Mouse (Mus musculus) lung, embryonic 14.5 days (tissue): Measurements from ENCODE around the gene Stkld1. TPM values are rescaled to one million over a fixed set of nuclear protein-coding genes. Genes with fewer than 3 reads are reported as not detected.

Experiments
- ATAC-seq: fragments of 200-750 bp; cut with Nextera tagmentation; 2 replicates; pipeline ENCODE4 v1.8.0; 2017; ENCODE audit warnings: mild to moderate bottlenecking, moderate TSS enrichment, moderate library complexity; ENCODE audit not compliant: insufficient read depth
- DNase-seq: peaks from one replicate; pipeline ENCODE4 v3.0.0-alpha.2; 2015
- H3K27ac ChIP-seq: fragments of 300-500 bp; sonication (generic); 2 replicates; pipeline ENCODE4 v1.5.1; 2014; ENCODE audit warnings: low read depth, mild to moderate bottlenecking, moderate library complexity
- H3K27me3 ChIP-seq: fragments of 300-500 bp; sonication (generic); 2 replicates; pipeline ENCODE4 v1.6.1; 2014; ENCODE audit warnings: low read length, control low read depth; ENCODE audit not compliant: insufficient read depth
- H3K36me3 ChIP-seq: fragments of 300-500 bp; sonication (generic); 2 replicates; pipeline ENCODE4 v1.6.1; 2014; ENCODE audit warnings: control low read depth; ENCODE audit not compliant: insufficient read depth
- H3K4me1 ChIP-seq: fragments of 300-500 bp; sonication (generic); 2 replicates; pipeline ENCODE4 v1.6.1; 2014; ENCODE audit warnings: antibody characterized with exemption, control low read depth; ENCODE audit not compliant: insufficient read depth
- H3K4me2 ChIP-seq: fragments of 300-500 bp; sonication (generic); 2 replicates; pipeline ENCODE4 v1.6.1; 2014; ENCODE audit warnings: mild to moderate bottlenecking
- H3K4me3 ChIP-seq: fragments of 300-500 bp; sonication (generic); 2 replicates; pipeline ENCODE4 v1.5.1; 2014; ENCODE audit warnings: low read depth, low read length
- H3K9ac ChIP-seq: fragments of 300-500 bp; sonication (generic); 2 replicates; pipeline ENCODE4 v1.6.1; 2014
- H3K9me3 ChIP-seq: fragments of 300-500 bp; sonication (generic); 2 replicates; pipeline ENCODE4 v1.6.1; 2016; ENCODE audit warnings: low read depth, low read length, control low read depth
- CTCF ChIP-seq: IDR thresholded peaks from 2 replicates; pipeline ENCODE4 v1.5.1; 2016; ENCODE audit warnings: antibody characterized with exemption, low read depth
- WGBS: fragments of 180-500 bp; shearing (Covaris S2); extraction: QIAGEN DNeasy Blood & Tissue Kit; methylation state at CpG from one replicate; pipeline ENCODE4 v1.1.7; 2014; 5-methylcytosine and 5-hydroxymethylcytosine counted together
- polyA plus RNA-seq: library from polyadenylated mRNA; unstranded; fragments of >200 nt; fragmentation: Nextera tagmentation; extraction: Ambion mirVana; gene quantifications from 2 replicates; pipeline ENCODE4 v1.2.1, GENCODE M21; 2014

Gene Stkld1
- polyA plus RNA-seq, 1 experiment from 2014 or later = not detected

DNA sequence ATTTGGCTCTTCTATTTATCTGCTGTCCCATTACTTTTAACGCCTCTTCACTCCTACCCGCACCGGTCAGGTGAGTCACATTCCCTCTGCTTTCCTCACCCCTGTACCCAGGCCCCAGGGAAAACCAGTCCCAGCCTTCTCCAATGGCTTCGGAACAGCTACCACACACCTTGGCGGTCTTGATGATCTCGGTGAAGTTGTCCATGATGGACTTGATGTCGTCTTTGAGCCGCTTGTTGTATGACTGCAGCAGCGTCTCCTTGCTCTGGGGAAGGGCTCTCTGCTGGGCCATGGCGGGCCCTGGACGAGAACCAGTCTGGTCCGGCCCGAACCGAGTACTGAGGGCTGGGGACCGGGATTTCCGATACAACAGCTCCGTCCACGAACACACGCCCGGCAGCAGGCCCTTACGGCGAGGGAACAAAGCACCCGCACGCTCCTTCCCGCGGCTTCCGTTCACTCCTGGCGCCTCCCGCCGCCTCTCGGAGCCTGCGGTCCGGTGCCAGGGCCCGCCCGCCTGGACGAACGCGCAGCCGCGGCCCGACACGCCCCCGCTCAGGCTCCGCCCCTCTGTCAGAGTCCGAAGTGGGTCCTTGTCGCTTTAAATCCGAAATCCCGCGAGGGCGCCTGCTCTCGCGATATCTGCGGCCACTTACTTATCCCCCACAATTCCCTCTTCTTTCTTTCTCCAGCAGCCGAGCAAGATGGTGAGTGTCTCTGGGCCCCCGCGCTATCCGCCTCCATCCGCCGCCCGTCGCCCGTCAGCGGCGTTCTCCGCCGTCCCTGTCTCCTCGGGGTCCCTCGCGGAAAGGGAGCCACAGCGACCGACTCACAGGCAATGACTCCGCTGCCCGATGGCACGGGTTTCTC is 23.5 kb upstream of the Stkld1 start, which contains the start of the genes Med22 and Rpl7a:
Med22 (minus strand) TSS at position 554 of the 870 bp plus-strand sequence.
Rpl7a (plus strand) TSS at position 641 of the 870 bp plus-strand sequence.
- DNase-seq (peak; percentile 100), ATAC-seq (peak; percentile 87)
- H3K4me2 ChIP-seq = peak within 1 kb of the TSS; percentile 85
- peak within 1 kb of the TSS; percentile 94 for H3K27ac ChIP-seq
- H3K4me3 ChIP-seq = peak within 1 kb of the TSS; percentile 87
- no peaks in the 10 kb centered on the region for H3K27me3 ChIP-seq
- H3K36me3 ChIP-seq = peaks cover 75% of the 10 kb centered on the region
- no peaks in the 10 kb centered on the region for H3K9me3 ChIP-seq
- peak within 1 kb of the TSS; percentile 97 for H3K9ac ChIP-seq
- no peak for TF ChIP-seq CTCF
- WGBS = under 1% methylated on average over 74 of the region's 74 CpGs
- H3K4me1 ChIP-seq = peaks cover 8% of the 10 kb centered on the region; the same call in 1 of the 2 replicates

GRCm38 (mm10) chr2:26910994-26911765 is 22.7 kb upstream of the Stkld1 start:
- peaks cover 67% of the 10 kb centered on the region for H3K36me3 ChIP-seq
- H3K27me3 ChIP-seq = no peaks in the 10 kb centered on the region
- H3K27ac ChIP-seq = peak overlapping the region; percentile 94
- TF ChIP-seq CTCF = no peak
- peak overlapping the region; percentile 97 for H3K9ac ChIP-seq
- peak overlapping the region; percentile 87 for H3K4me3 ChIP-seq
- DNase-seq (peak; percentile 69), ATAC-seq (peak; percentile 25)
- H3K9me3 ChIP-seq = no peaks in the 10 kb centered on the region
- under 1% methylated on average over 35 of the region's 37 CpGs for WGBS
- H3K4me2 ChIP-seq = peak overlapping the region; percentile 85
- peaks cover 8% of the 10 kb centered on the region; the same call in 1 of the 2 replicates for H3K4me1 ChIP-seq

DNA sequence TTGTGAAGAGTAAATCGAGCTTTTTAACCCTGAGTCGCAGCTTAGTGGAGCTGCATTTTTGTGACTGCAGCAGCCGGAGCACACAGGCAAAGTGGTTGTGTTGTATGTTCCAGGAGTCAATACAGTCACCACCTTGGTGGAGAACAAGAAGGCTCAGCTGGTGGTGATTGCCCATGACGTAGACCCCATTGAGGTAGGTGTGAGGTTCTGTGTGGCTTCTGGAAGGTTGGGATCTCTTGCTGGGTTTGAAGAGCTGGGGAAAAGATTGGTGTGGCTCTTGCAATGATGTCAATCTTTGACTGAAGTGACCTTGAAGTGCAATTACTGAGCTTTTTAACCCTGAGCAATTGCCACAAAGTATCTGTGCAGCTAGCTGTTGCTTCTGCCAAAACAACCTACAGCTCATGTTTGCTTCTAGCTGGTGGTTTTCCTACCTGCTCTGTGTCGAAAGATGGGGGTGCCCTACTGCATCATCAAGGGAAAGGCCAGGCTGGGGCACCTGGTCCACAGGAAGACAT is 21.5 kb upstream of the Stkld1 start:
- Histone ChIP-seq H3K27ac (peak overlapping the region; percentile 42; the same call in 1 of the 2 replicates), H3K36me3 (peaks cover 56% of the 10 kb centered on the region), H3K27me3 (no peaks in the 10 kb centered on the region), H3K9ac (peak overlapping the region; percentile 97), H3K4me1 (peaks cover 11% of the 10 kb centered on the region), H3K4me3 (peak overlapping the region; percentile 87), H3K4me2 (peak overlapping the region; percentile 85), H3K9me3 (no peaks in the 10 kb centered on the region)
- ATAC-seq (no peak), DNase-seq (no peak)
- no peak for TF ChIP-seq CTCF
- 59% methylated on average over 5 of the region's 5 CpGs for WGBS

DNA sequence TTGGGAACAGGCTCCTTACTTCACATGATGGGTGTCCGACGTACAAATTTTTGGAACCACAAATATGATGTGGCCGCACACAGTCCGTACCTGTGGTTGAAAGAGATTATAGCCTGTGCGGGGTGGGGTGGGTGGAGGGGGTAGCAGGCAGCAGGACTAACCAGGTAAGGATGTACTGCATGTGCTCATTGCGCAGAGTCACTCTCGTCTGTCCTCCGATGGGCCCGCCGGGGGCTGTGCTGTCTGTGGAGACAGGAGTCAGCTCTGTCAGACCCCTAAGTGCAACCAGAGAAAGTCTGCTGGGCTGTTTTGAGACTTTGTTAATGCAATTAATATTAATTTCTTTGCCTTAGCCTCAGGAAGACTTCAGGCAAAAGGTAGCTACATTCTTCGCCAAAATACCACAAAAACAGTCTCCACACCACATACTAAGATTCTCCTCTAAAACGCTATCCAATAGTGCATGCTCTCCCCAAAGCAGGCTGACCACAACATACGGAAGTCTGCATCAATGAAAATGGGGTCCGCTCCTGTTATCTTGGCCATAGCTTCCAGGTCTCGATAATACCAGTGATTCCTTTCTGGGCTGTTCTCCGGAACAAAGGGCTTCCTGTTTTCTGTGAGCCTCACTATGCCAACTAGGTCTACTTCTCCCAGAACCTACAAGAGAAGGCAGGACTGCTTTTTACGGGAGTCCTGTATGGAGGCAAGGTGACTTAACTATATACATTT is 20.3 kb upstream of the Stkld1 start:
- WGBS = 80% methylated on average over 17 of the region's 17 CpGs
- ATAC-seq (no peak), DNase-seq (no peak)
- H3K4me3 ChIP-seq = no peak overlapping the region
- no peak overlapping the region for H3K4me2 ChIP-seq
- TF ChIP-seq CTCF = no peak
- no peaks in the 10 kb centered on the region for H3K9me3 ChIP-seq
- peaks cover 10% of the 10 kb centered on the region for H3K4me1 ChIP-seq
- no peak overlapping the region for H3K9ac ChIP-seq
- H3K36me3 ChIP-seq = peaks cover 51% of the 10 kb centered on the region
- no peak overlapping the region for H3K27ac ChIP-seq
- no peaks in the 10 kb centered on the region for H3K27me3 ChIP-seq

DNA sequence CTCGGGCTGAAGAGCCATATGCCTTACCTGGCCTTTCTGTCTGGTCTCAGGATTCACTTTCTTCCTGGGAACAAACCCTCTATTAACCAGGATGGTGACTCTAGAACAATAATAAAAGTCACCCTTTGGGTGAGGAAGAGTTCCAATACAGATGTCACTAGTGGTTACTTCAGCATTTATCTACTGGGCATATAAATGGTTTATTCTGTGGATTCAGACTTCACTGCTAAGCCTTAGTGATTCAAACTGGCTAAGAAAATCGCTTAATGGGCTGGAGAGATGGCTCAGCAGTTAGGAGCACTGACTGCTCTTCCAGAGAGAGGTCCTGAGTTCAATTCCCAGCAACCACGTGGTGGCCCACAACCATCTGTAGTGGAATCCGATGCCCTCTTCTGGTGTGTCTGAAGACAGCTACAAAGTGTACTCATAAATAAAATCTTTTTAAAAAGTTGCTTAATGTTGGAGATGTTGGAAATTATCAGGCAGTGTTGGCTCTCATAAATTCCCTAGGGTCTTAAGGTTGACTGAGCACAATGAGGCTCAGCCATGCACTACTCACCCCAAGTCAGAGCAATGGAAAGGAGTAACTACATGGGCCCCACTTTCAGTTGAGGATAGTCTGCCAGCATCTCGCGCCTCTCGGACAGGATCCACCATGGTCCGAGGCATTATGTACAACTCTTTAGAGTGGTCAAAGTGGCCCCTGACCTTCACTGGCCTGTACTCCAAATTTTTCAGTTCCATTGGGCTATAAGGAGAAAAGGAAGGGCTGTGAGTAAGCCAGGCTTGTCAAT is 19.5 kb upstream of the Stkld1 start:
- WGBS = 56% methylated on average over 8 of the region's 8 CpGs
- H3K4me2 ChIP-seq = 0 out of 2 replicates have a peak overlapping the region, but pooled peaks have one; percentile 10
- ATAC-seq = no peak
- no peaks in the 10 kb centered on the region for H3K27me3 ChIP-seq
- DNase-seq = no peak
- no peak overlapping the region for H3K27ac ChIP-seq
- H3K36me3 ChIP-seq = peaks cover 53% of the 10 kb centered on the region
- no peaks in the 10 kb centered on the region for H3K9me3 ChIP-seq
- no peak; the same call in 1 of the 2 replicates for TF ChIP-seq CTCF
- peaks cover 2% of the 10 kb centered on the region; the same call in 1 of the 2 replicates for H3K4me1 ChIP-seq
- no peak overlapping the region for H3K9ac ChIP-seq
- H3K4me3 ChIP-seq = no peak overlapping the region
